Mouse (Mus musculus) frontal cortex, postnatal 14 days (tissue): Measurements from ENCODE around the gene Mamdc2.
A peak's percentile ranks its signal among the peaks of the same experiment; 100 is the strongest.
"Not testable (repeated sequence)": the region's sequence is repeated elsewhere in the genome, so short reads cannot be mapped to it uniquely, and the experiment has no call there.

Experiments used
- DNase-seq, 2 experiments: peaks; one replicate each; pipeline ENCODE4 v3.0.0; 2022; ENCODE audit warnings: low spot score in 2 of 2

Gene Mamdc2

DNA sequence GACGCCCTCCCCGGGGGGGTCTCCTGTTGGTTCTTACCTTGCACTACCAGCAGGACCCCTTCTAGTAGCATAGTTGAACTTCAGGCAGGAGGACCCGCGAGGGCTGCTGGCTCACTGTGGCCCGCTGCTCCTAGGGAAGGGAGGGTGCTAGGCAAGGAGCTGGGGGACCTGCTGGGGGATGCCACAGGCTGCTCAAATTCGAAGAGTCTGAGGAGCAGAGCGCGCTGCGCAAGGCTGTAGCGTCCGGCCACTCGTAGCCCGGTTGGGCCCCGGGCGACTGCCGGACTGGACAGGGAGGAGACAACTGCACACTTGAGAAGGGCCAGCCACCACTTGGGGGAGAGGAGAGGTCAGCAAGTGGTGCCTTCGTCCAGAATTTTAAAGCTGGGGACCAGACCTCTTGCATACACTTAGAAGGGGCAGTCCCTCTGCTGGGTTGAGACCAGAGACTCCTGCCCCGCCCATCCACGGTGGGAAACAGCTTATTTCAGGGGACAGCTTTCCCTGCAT lies at the start of gene Mamdc2:
Mamdc2 (minus strand) TSS at position 455 of the 510 bp plus-strand sequence.
- no peak for DNase-seq

- no peak for DNase-seq
Observed at GRCm38 (mm10) chr19:23498011-23498410, 49.8 kb upstream of the Mamdc2 start.

- DNase-seq: no peak
Observed at GRCm38 (mm10) chr19:23497171-23497917, 49.1 kb upstream of the Mamdc2 start.

DNA sequence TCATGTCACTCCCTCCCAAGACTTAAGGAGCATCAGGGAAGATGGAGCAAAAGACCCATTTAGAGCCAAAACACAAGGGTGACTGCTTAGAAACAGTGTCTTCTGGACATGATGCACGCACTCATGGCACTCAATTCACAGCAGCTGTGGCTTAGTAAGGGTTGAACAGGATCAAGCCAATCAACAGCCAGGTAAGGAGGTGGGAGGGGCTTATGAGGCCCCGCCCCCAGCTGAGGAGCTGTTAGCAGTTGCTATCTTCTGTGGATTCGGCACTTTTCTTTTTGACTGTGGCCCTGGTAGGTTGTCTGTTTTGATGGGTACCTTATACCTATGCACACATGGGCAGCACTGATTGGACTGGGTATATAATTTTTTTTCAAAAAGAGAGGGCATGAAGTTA lies 48.3 kb upstream of the Mamdc2 start:
- DNase-seq: no peak

- DNase-seq: no peak
Observed at GRCm38 (mm10) chr19:23492663-23493062, 44.4 kb upstream of the Mamdc2 start.

DNA sequence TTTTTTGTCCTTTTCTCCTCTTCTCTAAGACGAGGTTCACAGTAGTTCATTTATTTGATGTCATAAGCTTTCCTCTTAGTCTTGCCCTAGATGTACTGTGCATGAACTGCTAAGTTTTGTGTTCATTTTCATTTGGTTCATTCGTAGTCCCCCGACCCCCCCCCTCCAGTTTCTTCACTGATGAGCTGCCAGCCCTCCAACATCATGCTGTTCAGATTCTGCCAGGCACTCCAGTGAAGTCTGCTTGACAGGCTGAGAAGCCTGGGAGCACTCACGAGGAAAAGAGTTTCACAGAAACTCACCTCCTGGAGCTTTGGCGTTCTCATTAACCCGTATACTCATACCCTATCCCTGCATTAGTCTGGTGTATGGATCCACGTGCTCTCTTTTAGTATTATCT lies 42.5 kb upstream of the Mamdc2 start:
- not testable (repeated sequence) for DNase-seq

DNA sequence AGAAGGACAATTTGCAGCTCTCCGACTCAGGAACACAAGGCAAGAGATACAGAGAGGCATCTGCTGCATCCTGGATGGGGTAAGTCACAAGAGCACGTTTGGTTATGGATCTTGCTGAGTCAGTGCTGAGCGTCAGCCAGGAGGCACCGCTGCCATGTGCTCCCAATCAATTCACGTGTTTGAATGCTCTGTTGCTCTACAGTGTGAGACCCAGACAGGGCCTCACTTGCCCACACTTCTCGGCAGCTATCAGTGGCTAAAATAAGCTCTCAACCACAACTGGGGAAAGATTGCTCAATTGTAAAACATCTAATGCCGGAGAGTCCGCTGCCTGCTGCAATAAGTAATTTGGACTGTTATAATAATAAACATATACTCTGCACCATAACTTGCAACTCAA lies 41.5 kb upstream of the Mamdc2 start:
- no peak for DNase-seq

DNA sequence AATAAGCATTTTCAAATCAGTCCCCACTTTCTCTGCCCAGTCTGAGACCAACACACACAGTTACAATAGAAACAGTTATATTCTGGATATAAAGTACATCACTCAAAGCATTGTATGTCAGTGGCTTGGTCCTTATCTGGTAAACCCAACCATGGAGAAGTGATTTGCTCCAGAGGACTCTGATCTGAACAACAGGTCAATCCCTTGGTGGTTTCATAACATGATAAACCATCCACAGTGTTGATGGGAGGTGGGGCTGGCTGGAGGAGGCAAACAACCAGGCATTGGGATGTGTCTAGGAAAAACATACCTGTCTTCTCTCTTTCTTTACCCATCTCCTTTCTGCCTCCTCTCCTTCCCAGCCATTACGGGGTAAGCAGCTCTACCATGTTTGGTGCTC lies 39.2 kb upstream of the Mamdc2 start:
- DNase-seq: no peak

DNA sequence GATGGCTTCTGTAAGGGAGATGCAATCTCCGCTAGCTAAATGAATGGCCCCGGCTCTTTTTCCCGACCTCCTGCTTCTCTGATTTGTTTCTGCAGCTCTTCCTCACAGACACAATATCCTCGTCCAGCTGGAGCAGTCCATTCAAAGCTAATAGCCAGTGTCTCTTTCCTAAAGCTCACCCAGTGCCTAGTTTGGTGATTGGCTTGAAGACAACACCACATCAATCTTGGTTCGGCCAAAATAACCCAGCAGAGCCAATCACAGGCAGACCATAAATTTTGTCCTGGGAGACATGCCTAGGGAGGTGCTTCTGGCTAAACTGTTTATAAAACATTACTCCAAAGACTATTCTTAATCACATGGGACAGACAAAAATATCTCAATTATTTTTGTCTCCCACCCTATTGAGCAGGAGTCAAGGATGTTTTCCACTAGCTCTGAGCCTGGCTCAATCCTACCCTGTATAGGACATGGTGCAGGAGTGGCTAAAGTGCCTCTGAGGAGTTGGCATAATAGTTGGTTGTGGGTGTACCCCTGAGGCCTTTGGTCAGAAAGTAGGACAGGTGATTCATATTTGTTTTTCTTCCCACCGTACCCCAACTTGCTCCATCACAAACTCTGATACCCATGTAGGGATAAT lies 38.5 kb upstream of the Mamdc2 start:
- DNase-seq: no peak

- no peak for DNase-seq
Observed at GRCm38 (mm10) chr19:23485940-23486600, 37.8 kb upstream of the Mamdc2 start.

- not testable (repeated sequence) for DNase-seq
Observed at GRCm38 (mm10) chr19:23482571-23482970, 34.3 kb upstream of the Mamdc2 start.

DNA sequence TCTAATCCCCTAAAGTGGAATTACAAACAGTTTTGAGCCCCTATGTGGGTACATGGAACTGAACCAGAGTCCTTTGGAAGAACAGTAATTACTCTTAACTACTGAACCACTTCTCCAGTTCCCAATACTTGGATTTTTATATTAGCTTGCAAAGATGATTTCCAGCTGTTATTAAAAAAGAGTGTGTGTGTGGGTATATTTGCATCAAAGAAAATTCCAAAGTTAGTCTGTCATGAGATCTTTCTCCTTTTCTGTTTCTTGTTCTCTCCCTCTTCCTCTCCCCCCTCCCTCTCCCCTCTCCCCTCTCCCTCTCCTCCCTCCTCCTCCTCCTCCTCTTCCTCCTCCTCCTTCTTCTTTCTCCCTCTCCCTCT lies 31.3 kb upstream of the Mamdc2 start:
- no peak for DNase-seq

GRCm38 (mm10) chr19:23478895-23479596 lies 30.8 kb upstream of the Mamdc2 start:
- no peak for DNase-seq

- DNase-seq: no peak
Observed at GRCm38 (mm10) chr19:23477826-23478225, 29.6 kb upstream of the Mamdc2 start.

DNA sequence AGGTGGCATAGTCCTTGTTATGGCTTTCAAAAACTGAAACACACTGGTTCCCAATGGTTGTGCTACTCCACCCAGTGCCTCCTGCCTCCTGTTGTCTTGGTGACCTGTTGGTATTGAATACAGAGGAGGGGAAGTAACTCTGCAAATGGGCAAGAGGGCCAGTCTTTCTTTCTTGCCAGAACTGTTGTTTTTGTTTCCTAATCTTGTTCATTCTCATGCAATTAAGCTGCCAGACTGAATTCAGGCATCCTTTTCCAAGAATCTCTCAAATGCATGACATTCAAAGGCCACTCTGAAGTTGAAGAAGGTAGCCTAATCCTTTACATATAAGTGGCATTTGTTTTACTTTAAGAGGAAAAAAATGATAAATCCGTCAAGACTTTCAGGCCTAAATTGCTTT lies 19.6 kb upstream of the Mamdc2 start:
- no peak for DNase-seq

- no peak for DNase-seq
Observed at GRCm38 (mm10) chr19:23467011-23467410, 18.8 kb upstream of the Mamdc2 start.

- no peak for DNase-seq
Observed at GRCm38 (mm10) chr19:23457492-23457891, 9.2 kb upstream of the Mamdc2 start.

GRCm38 (mm10) chr19:23451361-23451760 lies 3.1 kb upstream of the Mamdc2 start:
- DNase-seq: no peak

DNA sequence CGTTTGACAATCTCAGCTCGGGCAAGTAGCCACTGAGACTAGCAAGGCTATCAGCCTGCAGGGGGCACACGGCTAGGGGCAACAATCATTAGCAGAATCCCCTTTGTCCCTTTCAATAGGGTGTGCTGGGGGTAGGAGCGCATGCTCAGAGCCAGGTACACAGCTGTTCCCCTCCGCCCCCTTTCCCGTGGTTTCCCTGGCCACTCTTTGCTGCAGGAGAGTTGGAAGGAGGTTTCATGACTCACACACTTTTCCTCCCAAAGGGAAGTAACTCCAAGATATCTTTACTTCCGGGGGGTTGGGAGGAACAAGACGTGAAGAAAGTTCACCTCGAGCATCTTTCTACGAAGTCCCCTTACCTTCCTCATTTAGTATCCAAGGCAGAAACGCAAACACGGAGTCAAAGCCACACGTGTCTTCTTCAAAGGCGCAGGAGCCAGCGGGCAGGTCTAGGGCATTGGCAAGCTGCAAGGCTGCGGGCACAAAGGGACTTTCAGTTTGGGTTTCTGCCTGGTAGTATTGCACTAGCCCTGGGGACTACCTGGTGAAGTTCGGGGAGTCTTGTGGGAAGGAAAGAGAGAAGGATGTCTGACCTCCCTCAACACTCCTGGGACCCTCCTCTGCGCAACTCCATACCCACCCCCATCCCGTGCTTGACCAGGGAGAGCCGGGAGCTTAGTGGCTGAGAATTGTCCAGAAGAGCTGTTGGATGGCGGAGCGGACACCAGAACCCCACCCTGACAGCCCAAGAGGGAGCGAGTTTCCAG lies 838 bp downstream of the Mamdc2 start:
- peak in 1 of 2 experiments; percentile 7 for DNase-seq

- no peak for DNase-seq
Observed at GRCm38 (mm10) chr19:23444910-23445845, 3.1 kb downstream of the Mamdc2 start.
